Mouse (Mus musculus) liver, embryonic 14.5 days (tissue): ENCODE data around the gene Col6a6. TPM values are rescaled to one million over a fixed set of nuclear protein-coding genes. Genes with fewer than 3 reads are reported as not detected.

Experiments
- ATAC-seq: fragments of 200-750 bp; cut with Nextera tagmentation; 2 replicates; pipeline ENCODE4 v1.8.0; 2017; ENCODE audit warnings: moderate number of reproducible peaks, mild to moderate bottlenecking, moderate library complexity; ENCODE audit not compliant: insufficient read depth
- DNase-seq, 3 experiments: peaks; one replicate each; pipeline ENCODE4 v3.0.0-alpha.2; 2012 to 2013; ENCODE audit warnings: low read depth in 3 of 3, low spot score in 3 of 3
- H3K27ac ChIP-seq: fragments of 300-500 bp; sonication (generic); 2 replicates; pipeline ENCODE4 v1.5.1; 2014; ENCODE audit warnings: moderate library complexity, mild to moderate bottlenecking, control low read depth, inconsistent platforms
- H3K27me3 ChIP-seq: fragments of 300-500 bp; sonication (generic); 2 replicates; pipeline ENCODE4 v1.6.1; 2014; ENCODE audit warnings: mild to moderate bottlenecking, low read length, moderate library complexity; ENCODE audit not compliant: control insufficient read depth, insufficient read depth
- H3K36me3 ChIP-seq: fragments of 300-500 bp; sonication (generic); replicated peaks from 2 replicates; pipeline ENCODE4 v1.6.1; 2014; ENCODE audit warnings: low read depth; ENCODE audit not compliant: control insufficient read depth, insufficient read depth
- H3K4me1 ChIP-seq, 2 experiments: fragments of 200-500 bp in 1 of 2; fragments of 300-500 bp in 1 of 2; sonication (generic) in 1 of 2; replicated peaks; 2 replicates each; pipeline ENCODE4 v1.6.1; 2012 to 2014; ENCODE audit warnings: antibody characterized with exemption in 1 of 2, inconsistent platforms in 1 of 2, low read length in 1 of 2; ENCODE audit not compliant: control insufficient read depth in 2 of 2, insufficient read depth in 2 of 2
- H3K4me2 ChIP-seq: fragments of 300-500 bp; sonication (generic); 2 replicates; pipeline ENCODE4 v1.6.1; 2014; ENCODE audit warnings: low read depth, mild to moderate bottlenecking, control low read depth, moderate library complexity
- H3K4me3 ChIP-seq, 2 experiments: fragments of 200-500 bp in 1 of 2; fragments of 300-500 bp in 1 of 2; sonication (generic) in 1 of 2; 2 replicates each; pipeline ENCODE4 v1.5.1; 2012 to 2014; ENCODE audit warnings: low read depth in 2 of 2, low read length in 2 of 2, mild to moderate bottlenecking in 2 of 2, control low read depth in 1 of 2, inconsistent platforms in 1 of 2, moderate library complexity in 1 of 2; ENCODE audit not compliant: insufficient read depth in 1 of 2
- H3K9ac ChIP-seq: fragments of 300-500 bp; sonication (generic); replicated peaks from 2 replicates; pipeline ENCODE4 v1.6.1; 2014; ENCODE audit warnings: mild to moderate bottlenecking, control low read depth, moderate library complexity
- H3K9me3 ChIP-seq: fragments of 300-500 bp; sonication (generic); 2 replicates; pipeline ENCODE4 v1.6.1; 2016; ENCODE audit warnings: low read length, mixed read lengths; ENCODE audit not compliant: control insufficient read depth
- CTCF ChIP-seq: IDR thresholded peaks from 2 replicates; pipeline ENCODE4 v1.5.1; 2016; ENCODE audit warnings: antibody characterized with exemption, low read depth, control low read depth
- EP300 ChIP-seq: IDR thresholded peaks from 2 replicates; pipeline ENCODE4 v1.6.1; 2016; ENCODE audit warnings: antibody characterized with exemption, low read depth
- WGBS: fragments of 180-500 bp; shearing (Covaris S2); extraction: QIAGEN DNeasy Blood & Tissue Kit; methylation state at CpG from one replicate; pipeline ENCODE4 v1.1.7; 2014; ENCODE audit not compliant: insufficient replicate concordance; 5-methylcytosine and 5-hydroxymethylcytosine counted together
- polyA plus RNA-seq, 2 experiments: library from polyadenylated mRNA; depleted of rRNA in 1 of 2; stranded (reverse) in 1 of 2; unstranded in 1 of 2; fragments of >200 nt; fragmentation: Nextera tagmentation in 1 of 2; extraction: Ambion mirVana in 1 of 2; gene quantifications; 2 replicates each; pipeline versions ENCODE4 v1.2.1 to v1.2.3; 2012 to 2014

Col6a6 gene
- polyA plus RNA-seq, 2 experiments = 0.15 to 0.18 TPM

- H3K4me2 ChIP-seq = no peak overlapping the region
- no peak overlapping the region for H3K27ac ChIP-seq
- no peak for ATAC-seq
- TF ChIP-seq EP300 (no peak), CTCF (no peak)
- WGBS = 31% methylated on average over 4 of the region's 4 CpGs
- H3K9ac ChIP-seq = no peak overlapping the region
- DNase-seq = no peak
- no peaks in the 10 kb centered on the region for H3K4me1 ChIP-seq
- no peak overlapping the region for H3K4me3 ChIP-seq
- no peaks in the 10 kb centered on the region for H3K9me3 ChIP-seq
- H3K36me3 ChIP-seq = no peaks in the 10 kb centered on the region
- no peaks in the 10 kb centered on the region for H3K27me3 ChIP-seq
These were observed 33.0 kb downstream of the Col6a6 start for GRCm38 (mm10) chr9:105794965-105795364.

- H3K9ac ChIP-seq = no peak overlapping the region
- no peak overlapping the region for H3K4me2 ChIP-seq
- H3K9me3 ChIP-seq = no peaks in the 10 kb centered on the region
- no peak overlapping the region for H3K27ac ChIP-seq
- WGBS = 46% methylated on average over 5 of the region's 5 CpGs
- H3K27me3 ChIP-seq = no peaks in the 10 kb centered on the region
- no peak for DNase-seq
- no peak for ATAC-seq
- H3K4me3 ChIP-seq = no peak overlapping the region
- no peaks in the 10 kb centered on the region for H3K4me1 ChIP-seq
- TF ChIP-seq CTCF = no peak
- no peak for TF ChIP-seq EP300
- H3K36me3 ChIP-seq = no peaks in the 10 kb centered on the region
These were observed 36.1 kb downstream of the Col6a6 start for GRCm38 (mm10) chr9:105791810-105792209.

- no peak for ATAC-seq
- no peaks in the 10 kb centered on the region for H3K27me3 ChIP-seq
- WGBS = 60% methylated on average over 3 of the region's 3 CpGs
- no peak overlapping the region for H3K27ac ChIP-seq
- no peak for DNase-seq
- no peak overlapping the region for H3K4me3 ChIP-seq
- no peaks in the 10 kb centered on the region for H3K9me3 ChIP-seq
- TF ChIP-seq EP300 = no peak
- no peak for TF ChIP-seq CTCF
- no peaks in the 10 kb centered on the region for H3K4me1 ChIP-seq
- no peak overlapping the region for H3K9ac ChIP-seq
- no peaks in the 10 kb centered on the region for H3K36me3 ChIP-seq
- H3K4me2 ChIP-seq = no peak overlapping the region
These were observed 39.8 kb downstream of the Col6a6 start for GRCm38 (mm10) chr9:105788203-105788602.

- H3K9me3 ChIP-seq = no peaks in the 10 kb centered on the region
- no peak for DNase-seq
- ATAC-seq = no peak
- no peak overlapping the region for H3K4me2 ChIP-seq
- no peak overlapping the region for H3K4me3 ChIP-seq
- no peak overlapping the region for H3K9ac ChIP-seq
- no peak overlapping the region for H3K27ac ChIP-seq
- 60% methylated on average over 11 of the region's 11 CpGs for WGBS
- H3K36me3 ChIP-seq = no peaks in the 10 kb centered on the region
- H3K27me3 ChIP-seq = no peaks in the 10 kb centered on the region
- H3K4me1 ChIP-seq = no peaks in the 10 kb centered on the region
- no peak for TF ChIP-seq EP300
- no peak for TF ChIP-seq CTCF
These were observed 40.2 kb downstream of the Col6a6 start for GRCm38 (mm10) chr9:105787800-105788199.

GRCm38 (mm10) chr9:105784026-105784425 is 43.9 kb downstream of the Col6a6 start:
- TF ChIP-seq EP300 (no peak), CTCF (no peak)
- H3K9ac ChIP-seq = no peak overlapping the region
- DNase-seq (no peak), ATAC-seq (no peak)
- 62% methylated on average over 4 of the region's 4 CpGs for WGBS
- H3K9me3 ChIP-seq = no peaks in the 10 kb centered on the region
- H3K4me3 ChIP-seq = no peak overlapping the region
- no peak overlapping the region for H3K27ac ChIP-seq
- no peaks in the 10 kb centered on the region for H3K4me1 ChIP-seq
- no peak overlapping the region for H3K4me2 ChIP-seq
- no peaks in the 10 kb centered on the region for H3K27me3 ChIP-seq
- no peaks in the 10 kb centered on the region for H3K36me3 ChIP-seq

GRCm38 (mm10) chr9:105780696-105781095 is 47.3 kb downstream of the Col6a6 start:
- DNase-seq (no peak), ATAC-seq (no peak)
- Histone ChIP-seq H3K4me3 (no peak overlapping the region), H3K36me3 (no peaks in the 10 kb centered on the region), H3K27ac (no peak overlapping the region), H3K4me1 (no peaks in the 10 kb centered on the region), H3K9me3 (no peaks in the 10 kb centered on the region), H3K4me2 (no peak overlapping the region), H3K9ac (no peak overlapping the region), H3K27me3 (no peaks in the 10 kb centered on the region)
- WGBS = 76% methylated on average over 15 of the region's 15 CpGs
- no peak for TF ChIP-seq EP300
- TF ChIP-seq CTCF = no peak
